ENCODE assay signal across 9 mouse cellular contexts in genomic region chr11:119162959-119163733, GRCm38 (mm10).
DNase-seq lines count a peak whose midpoint lies in the region; ATAC-seq and TF ChIP-seq lines count a peak whose summit lies in the region.
"Had no signal": no experiment of that assay in that cellular context is flagged by ENCODE, and none has a peak within 500 bp of the region (broad histone marks: within the 10 kb centered on the region; RNA-seq: fewer than 3 reads in every experiment).

No protein-coding gene starts in this region.

- no peak overlapping the region for H3K4me2 ChIP-seq in kidney, postnatal 0 days (ENCODE audit: low read length)
- H3K4me2 ChIP-seq in intestine, postnatal 0 days (replicated peaks; ENCODE audit: low read depth), result no peak overlapping the region

- no peaks in the 10 kb centered on the region for H3K36me3 ChIP-seq in kidney, postnatal 0 days (ENCODE audit: insufficient read depth, low read length)
- no peaks in the 10 kb centered on the region; the same call in 1 of the 2 replicates for H3K36me3 ChIP-seq in intestine, postnatal 0 days (ENCODE audit: control insufficient read depth, insufficient read depth)
- H3K36me3 ChIP-seq in thymus, adult 2 months (ENCODE audit: control insufficient read depth, insufficient read depth, low read length), result no peaks in the 10 kb centered on the region

- 55% methylated on average over 22 of the region's 22 CpGs for WGBS in kidney, postnatal 0 days
- 63% methylated on average over 22 of the region's 22 CpGs for WGBS in intestine, postnatal 0 days
- WGBS in thymus, adult 2 months, result 32% methylated on average over 22 of the region's 22 CpGs

- H3K4me3 ChIP-seq in kidney, postnatal 0 days (replicated peaks; ENCODE audit: low read depth, low read length), result no peak overlapping the region
- no peak overlapping the region for H3K4me3 ChIP-seq in intestine, postnatal 0 days (ENCODE audit: low read depth, low read length)
- H3K4me3 ChIP-seq in thymus, adult 2 months (ENCODE audit: control insufficient read depth, insufficient read depth, low read length), result no peak overlapping the region; the same call in 1 of the 2 replicates

- H3K27ac ChIP-seq in kidney, postnatal 0 days, result no peak overlapping the region
- 0 out of 2 replicates have a peak overlapping the region, but pooled peaks have one; percentile 1 for H3K27ac ChIP-seq in intestine, postnatal 0 days (ENCODE audit: low read depth, low read length)
- H3K27ac ChIP-seq in thymus, adult 2 months (ENCODE audit: control insufficient read depth, insufficient read depth, low read length), result peak overlapping the region; percentile 86

- no peaks in the 10 kb centered on the region for H3K9me3 ChIP-seq in kidney, postnatal 0 days (replicated peaks; ENCODE audit: low read length)
- H3K9me3 ChIP-seq in intestine, postnatal 0 days (ENCODE audit: control insufficient read depth), result no peaks in the 10 kb centered on the region

- no peak for ATAC-seq in kidney, postnatal 0 days (replicated peaks; ENCODE audit: low FRiP score, low read depth)
- peak; percentile 50 for ATAC-seq in activated CD4-positive, CD25-positive, alpha-beta regulatory T cell, adult 4 months
- no peak for ATAC-seq in intestine, postnatal 0 days

- no peaks in the 10 kb centered on the region for H3K27me3 ChIP-seq in kidney, postnatal 0 days (ENCODE audit: insufficient read depth, low read length)
- no peaks in the 10 kb centered on the region for H3K27me3 ChIP-seq in intestine, postnatal 0 days (replicated peaks; ENCODE audit: control insufficient read depth, insufficient read depth, low read length)
- no peaks in the 10 kb centered on the region for H3K27me3 ChIP-seq in thymus, adult 2 months (ENCODE audit: control insufficient read depth, insufficient read depth, low read length)

- TF ChIP-seq POLR2A in thymus, adult 2 months (IDR thresholded peaks at IDR 0.05; ENCODE audit: control insufficient read depth, extremely low read depth, insufficient read depth, low read length, poor library complexity), result no peak

- H3K4me1 ChIP-seq in kidney, postnatal 0 days (replicated peaks; ENCODE audit: insufficient read depth, low read length), result 0 out of 2 replicates have a peak, but pooled peaks cover 5% of the 10 kb centered on the region
- no peaks in the 10 kb centered on the region for H3K4me1 ChIP-seq in intestine, postnatal 0 days (replicated peaks; ENCODE audit: control insufficient read depth, insufficient read depth, low read length)
- H3K4me1 ChIP-seq in thymus, adult 2 months (replicated peaks; ENCODE audit: control insufficient read depth, insufficient read depth, low read length), result peaks cover 40% of the 10 kb centered on the region

- no peak overlapping the region for H3K9ac ChIP-seq in kidney, postnatal 0 days (ENCODE audit: low read depth, low read length)
- H3K9ac ChIP-seq in intestine, postnatal 0 days (ENCODE audit: low read depth, low read length), result no peak overlapping the region

- peak; percentile 73 for DNase-seq in kidney, postnatal 0 days (ENCODE audit: low spot score)
- DNase-seq in kidney, adult 18-20 months, result no peak
- peak; percentile 69 for DNase-seq in thymus, adult 2 months
- DNase-seq in layer of hippocampus, postnatal 10 days (ENCODE audit: low spot score in 2 of 2), result no peak
- DNase-seq in cerebellum, adult 9-10 months, result no peak
- DNase-seq: cerebellum, postnatal 36 days; right cerebral cortex, postnatal 14 days had no signal

- no peak for TF ChIP-seq CTCF in kidney, postnatal 0 days (IDR thresholded peaks at IDR 0.05; ENCODE audit: low read depth)
- no peak for TF ChIP-seq CTCF in intestine, postnatal 0 days (IDR thresholded peaks at IDR 0.05; ENCODE audit: low read depth)
- TF ChIP-seq CTCF in thymus, adult 2 months (IDR thresholded peaks at IDR 0.05; ENCODE audit: borderline replicate concordance, control insufficient read depth, extremely low read depth, insufficient read depth, low read length, poor library complexity), result no peak

Comparison
In these comparisons a context has a peak if more than half of its experiments do, and no peak if none do; other contexts are left out.
1. DNase-seq: peak in kidney, postnatal 0 days (single experiment) and thymus, adult 2 months (single experiment); none in kidney, adult 18-20 months (single experiment), layer of hippocampus, postnatal 10 days (0 of 2) and cerebellum, adult 9-10 months (single experiment).